Mouse (Mus musculus) NIH3T3 (cell line): ENCODE results near the gene Stambpl1.

Source experiments
- DNase-seq: peaks from one replicate; pipeline ENCODE4 v3.0.0-alpha.2; 2012; ENCODE audit warnings: low read depth

The Stambpl1 gene

DNA sequence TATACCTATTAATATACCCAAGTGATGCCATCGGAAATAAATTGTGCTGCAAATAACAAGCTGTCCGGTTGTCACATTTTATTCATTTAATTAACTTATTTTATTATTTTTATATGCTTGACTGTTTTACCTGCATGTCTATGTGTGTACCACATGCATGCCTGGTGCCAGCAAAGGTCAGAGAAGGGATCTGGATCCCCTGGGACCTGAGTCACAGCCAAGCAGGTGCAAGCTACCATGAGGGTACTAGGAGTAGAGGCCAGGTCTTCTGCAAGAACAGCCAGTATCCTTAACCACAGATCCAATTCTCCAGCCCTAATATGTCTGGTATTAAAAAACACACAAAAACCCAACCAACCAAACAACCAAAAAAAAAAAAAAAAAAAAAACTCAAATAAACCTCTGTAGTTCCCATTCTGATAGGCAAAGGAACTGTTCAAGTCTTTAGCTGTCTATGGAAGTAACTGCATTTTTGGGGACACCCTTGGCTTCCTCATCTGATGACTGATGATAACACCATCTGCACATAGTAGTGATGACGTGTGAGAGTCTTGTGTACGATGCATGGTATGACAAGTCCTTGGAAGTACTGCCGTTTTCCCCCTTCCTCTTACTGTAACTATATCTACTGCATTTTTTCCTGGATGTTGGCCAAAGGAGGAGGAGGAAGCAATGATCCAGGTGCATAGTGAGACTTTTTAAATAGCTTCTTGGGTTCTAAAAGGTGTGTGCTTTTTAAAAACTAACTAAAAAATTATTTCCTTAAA, 48.4 kb downstream of the Stambpl1 start:
- no peak for DNase-seq

GRCm38 (mm10) chr19:34241247-34241915, 49.4 kb downstream of the Stambpl1 start:
- DNase-seq: peak; percentile 78

GRCm38 (mm10) chr19:34242925-34243324, 50.9 kb downstream of the Stambpl1 start:
- DNase-seq: no peak

DNA sequence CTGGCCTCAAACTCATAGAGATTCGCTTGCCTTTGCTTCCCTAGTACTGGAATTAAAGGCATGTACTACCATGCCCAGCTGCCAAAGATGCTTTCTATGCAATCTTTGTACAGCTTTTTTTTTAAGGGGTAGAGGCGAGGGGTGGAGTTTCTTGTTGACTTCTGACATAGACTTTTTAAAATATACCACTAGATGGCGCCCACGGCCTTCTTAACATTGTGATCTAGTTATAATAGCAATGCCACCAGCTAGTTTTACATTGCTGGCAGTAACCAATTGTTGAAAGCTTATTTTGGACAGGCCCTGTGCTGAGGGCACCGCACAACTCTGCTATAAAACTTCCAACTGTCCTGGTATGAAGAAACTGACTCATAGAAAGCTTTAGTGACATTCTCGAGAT, 52.0 kb downstream of the Stambpl1 start:
- peak; percentile 96 for DNase-seq

- no peak for DNase-seq
These were observed 56.5 kb downstream of the Stambpl1 start for GRCm38 (mm10) chr19:34248558-34248957.

DNA sequence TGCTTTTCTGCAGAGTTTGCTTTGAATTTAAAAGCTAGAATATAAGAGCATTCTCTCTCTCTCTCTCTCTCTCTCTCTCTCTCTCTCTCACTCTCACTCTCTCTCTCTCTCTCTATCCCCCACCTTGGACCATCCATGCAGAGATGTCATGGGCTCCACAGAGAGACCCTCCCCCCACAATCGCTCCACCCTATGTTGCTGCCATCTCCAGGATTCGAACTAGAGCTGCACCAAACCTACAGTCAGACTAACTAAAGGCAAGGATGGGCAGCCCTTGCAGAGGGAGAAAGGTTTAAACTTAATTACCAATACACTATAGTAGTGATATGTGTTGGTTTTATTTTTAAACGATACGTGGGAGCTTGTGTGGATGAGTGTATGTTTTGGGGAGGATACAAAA, 58.6 kb downstream of the Stambpl1 start:
- no peak for DNase-seq

GRCm38 (mm10) chr19:34251900-34252299, 59.9 kb downstream of the Stambpl1 start:
- DNase-seq: no peak

DNA sequence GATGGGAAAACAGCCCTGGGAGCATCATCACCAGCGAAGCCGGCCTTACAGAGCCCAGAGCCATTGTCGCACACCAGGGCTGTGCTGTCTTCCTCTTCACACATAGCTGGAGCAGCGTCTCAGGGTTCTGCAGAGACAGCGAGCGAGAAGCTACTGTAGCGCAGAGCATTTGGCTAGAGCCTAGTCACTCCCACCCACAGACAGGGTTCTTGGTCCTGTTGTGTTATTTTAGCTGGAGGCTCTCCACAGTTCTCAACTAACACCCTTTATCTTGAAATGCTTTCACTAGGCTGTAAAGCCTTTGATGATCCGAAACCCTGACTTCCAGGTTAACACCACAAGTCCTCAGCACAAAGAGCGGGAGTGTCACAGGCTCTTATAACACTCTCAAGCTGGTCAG, 60.4 kb downstream of the Stambpl1 start:
- no peak for DNase-seq

DNA sequence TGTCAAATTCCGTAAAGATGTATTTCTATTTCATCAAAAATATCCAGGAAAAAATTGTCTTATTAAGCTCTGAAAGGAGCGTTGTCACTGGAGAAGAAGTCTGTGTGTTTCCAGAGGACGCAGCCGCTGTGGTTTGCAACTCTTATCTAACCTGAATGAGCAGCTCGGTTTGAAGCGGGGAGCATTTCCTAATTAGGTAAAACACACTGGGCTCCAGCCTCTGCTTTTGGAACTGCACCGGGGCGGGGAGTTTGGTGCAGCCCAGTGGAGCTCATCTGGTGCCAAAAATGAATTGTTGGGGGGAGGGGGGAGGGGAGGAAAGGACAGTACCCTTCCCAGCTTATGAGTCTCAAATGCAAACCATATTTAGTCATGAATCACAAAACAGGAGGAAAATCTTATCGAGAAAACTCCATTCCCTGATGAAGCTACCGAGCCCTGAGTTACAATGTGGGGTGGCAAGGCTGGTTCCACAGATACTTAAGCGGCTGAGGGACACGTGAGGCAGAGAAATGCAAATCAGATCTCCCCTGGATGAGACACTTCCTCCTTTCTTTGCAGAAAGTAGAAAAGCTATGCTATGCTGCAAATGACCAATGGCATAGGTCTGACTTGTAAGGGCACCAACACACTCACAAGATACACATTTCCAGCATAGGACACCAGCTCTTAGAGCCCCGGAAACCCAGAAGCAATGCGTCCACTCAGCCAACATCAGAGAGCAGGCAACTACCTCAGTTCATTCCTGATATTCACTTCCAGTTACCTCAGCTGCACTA, 62.3 kb downstream of the Stambpl1 start:
- peak; percentile 91 for DNase-seq

- peak; percentile 74 for DNase-seq
These were observed 63.1 kb downstream of the Stambpl1 start, which contains the start of gene Acta2 for GRCm38 (mm10) chr19:34254880-34255681. TSS of gene Acta2 (minus strand) at chr19:34255590.

- DNase-seq: no peak
These were observed 64.1 kb downstream of the Stambpl1 start for GRCm38 (mm10) chr19:34256149-34256548.

DNA sequence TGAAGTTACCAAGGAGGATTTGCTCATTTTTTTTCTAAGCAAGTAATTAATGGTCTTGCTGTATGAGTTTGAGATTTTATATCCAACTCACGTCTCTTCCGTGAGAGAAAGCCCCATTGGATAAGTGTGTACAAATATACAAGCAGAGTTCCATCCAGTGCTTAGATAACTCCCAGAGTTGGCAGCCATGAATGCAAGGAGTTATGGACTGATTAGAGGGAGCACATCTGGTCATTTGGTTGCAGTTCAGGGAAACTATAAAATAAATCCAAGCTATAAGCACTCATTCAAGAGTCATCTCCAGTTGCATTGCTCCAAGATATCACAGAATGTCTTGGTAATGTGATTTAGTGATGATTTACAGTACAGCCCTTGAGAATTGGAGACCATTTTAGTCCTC, 64.9 kb downstream of the Stambpl1 start:
- DNase-seq: no peak

GRCm38 (mm10) chr19:34262273-34262974, 70.4 kb downstream of the Stambpl1 start:
- DNase-seq: peak; percentile 45

GRCm38 (mm10) chr19:34265604-34266193, 73.7 kb downstream of the Stambpl1 start:
- DNase-seq: peak; percentile 85

GRCm38 (mm10) chr19:34268991-34269390, 77.0 kb downstream of the Stambpl1 start:
- peak; percentile 55 for DNase-seq

GRCm38 (mm10) chr19:34270106-34270726, 78.2 kb downstream of the Stambpl1 start:
- DNase-seq: peak; percentile 40

DNA sequence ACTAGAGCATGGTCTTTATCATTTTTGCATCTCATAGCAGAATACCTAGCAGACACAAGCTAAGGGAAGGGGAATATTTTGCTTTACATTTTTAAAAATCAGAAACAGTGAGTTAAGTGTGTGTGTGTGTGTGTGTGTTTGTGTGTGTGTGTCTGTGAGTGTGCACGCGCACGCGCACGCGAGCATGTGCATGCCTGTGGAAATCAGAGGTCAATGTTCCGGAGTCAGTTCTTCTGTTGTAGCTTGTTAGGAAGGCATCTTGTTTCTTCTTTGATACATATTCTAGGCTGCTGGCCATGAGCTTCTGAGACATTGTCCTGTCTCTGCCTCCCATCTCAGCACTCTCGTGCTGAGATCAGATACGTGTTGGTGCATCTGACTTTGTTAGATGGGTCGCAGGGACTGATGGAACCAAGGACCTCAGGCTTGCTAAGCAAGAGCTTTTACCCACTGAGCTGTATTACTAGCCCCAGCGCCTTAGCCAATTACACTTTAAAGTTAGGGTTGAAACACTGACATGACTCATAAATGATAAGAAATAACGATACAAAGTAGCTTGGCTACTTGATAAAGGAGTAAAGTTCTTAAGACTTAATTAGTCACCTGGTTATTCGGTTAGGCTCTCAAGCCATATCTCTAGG, 78.9 kb downstream of the Stambpl1 start:
- DNase-seq: no peak

DNA sequence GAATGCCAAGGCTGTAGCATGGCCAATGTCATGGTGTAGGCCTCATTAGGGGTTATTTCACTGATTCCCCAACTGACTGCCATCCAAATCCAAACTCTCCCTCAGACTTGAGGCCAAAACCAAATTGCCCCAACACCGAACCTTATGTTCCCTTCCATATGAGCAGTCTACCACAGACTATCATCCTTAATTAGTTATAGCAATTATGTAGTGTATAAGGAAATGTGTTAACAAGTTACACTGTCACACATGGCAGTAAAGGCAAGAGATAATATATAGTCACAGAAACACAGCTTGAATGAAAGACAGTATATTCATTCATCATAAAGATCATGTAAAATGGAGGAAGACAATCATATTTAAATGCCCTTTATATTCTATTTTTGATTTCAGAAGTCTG, 81.0 kb downstream of the Stambpl1 start:
- DNase-seq: no peak

- no peak for DNase-seq
These were observed 86.0 kb downstream of the Stambpl1 start for GRCm38 (mm10) chr19:34278078-34278477.

- no peak for DNase-seq
These were observed 91.6 kb downstream of the Stambpl1 start for GRCm38 (mm10) chr19:34283614-34284013.
